Mouse (Mus musculus): ENCODE data around the gene Chst11.
A peak's percentile ranks its signal among the peaks of the same experiment; 100 is the strongest.

Chst11 gene

DNA sequence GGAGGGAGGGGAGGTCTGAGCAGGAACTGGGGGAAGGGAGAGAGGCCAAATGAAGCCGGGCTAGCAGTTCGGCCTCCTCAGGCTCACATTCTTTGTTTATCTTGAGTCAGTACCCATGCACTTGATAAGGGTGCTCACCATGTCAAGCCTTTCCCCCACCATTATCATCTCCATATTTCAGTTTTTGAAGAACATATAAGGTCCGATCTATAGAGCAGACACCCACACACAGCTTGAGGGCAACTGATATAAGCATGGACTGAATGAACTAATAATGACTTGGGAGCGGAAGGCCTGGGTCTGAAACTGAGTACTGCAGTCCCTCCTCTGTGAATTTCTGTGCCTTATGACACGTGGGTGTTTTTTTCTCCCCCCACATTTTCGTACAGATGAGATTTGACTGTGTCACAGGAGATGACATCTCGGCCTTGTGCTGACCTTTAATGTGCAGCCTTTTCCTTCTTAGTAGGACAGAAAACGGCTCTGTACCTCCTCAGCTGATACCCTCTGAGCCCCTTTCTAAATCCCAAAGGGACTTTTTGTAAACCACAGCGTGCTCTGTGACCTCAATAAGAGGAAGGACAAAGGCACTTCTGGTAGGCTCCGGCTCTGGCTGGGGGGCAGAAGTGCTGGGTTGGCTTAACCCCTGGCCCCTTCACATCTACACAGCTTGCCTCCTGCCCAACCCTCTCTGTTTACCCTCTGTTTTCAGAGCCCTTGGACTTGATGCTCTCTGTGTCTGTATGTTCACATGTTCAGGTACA, 6.6 kb downstream of the Chst11 start:
- no peak for DNase-seq (ENCODE audit: low spot score)

DNA sequence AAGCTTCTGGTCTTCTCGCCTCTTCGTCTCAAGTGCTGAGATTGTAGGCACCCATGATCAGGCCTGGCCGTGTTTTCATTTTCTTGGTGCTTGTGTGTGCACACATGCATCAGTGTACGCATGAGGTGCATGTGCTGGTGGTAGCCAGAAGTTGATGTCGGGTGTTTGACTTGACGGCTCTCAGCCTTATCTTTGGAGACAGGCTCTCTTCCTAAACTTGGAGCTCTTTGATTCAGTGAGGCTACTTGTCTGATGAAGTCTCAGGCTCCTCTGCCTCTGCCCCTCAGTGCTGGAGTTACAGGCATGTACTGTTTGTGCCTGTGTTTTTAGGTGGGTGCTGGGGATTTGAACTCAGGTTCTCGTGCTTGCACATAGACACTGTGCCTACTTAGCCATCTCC, 9.0 kb downstream of the Chst11 start:
- no peak for DNase-seq (ENCODE audit: low spot score)

DNA sequence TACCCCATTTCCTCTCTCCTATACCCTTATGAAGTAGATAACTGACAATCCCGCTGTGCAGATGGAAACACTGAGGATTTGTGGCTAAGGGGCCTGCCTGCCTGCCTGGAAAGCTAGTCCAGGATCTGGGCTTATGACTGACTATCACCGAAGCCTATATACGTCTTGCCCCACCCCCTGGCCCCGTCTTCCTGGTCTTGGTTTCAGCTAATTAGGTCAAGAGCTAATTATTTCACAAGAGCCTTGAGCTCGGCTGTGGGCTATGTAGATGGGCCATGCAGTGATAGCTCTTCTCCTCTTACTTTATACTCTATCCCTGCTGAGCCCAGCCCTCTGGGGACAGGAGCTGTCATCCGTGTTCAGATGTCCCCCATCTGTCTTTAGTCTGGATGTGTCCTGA, 12.2 kb downstream of the Chst11 start:
- DNase-seq (ENCODE audit: low spot score): no peak

DNA sequence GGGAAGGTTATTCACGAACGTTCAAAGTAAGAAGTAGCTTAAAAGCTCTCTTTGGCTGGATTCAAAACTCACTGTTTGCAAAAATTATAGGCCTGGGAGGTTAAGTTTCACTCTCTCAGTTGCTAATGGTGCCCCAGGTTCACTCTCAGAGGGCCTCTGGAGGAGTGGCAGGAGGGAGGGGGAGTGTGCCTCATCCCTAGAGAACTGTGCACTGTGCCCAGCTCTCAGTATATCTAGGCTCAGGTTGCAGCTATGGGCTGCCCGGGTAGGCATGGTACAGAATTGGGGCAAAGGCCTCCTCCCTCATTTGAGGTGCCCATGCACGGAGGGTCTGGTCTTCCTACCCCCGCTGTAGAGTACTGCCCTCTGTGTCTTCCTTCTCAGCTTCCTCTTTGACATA, 14.9 kb downstream of the Chst11 start:
- DNase-seq (ENCODE audit: low spot score): no peak

GRCm38 (mm10) chr10:83000721-83001120, 15.4 kb downstream of the Chst11 start:
- no peak for DNase-seq (ENCODE audit: low spot score)

GRCm38 (mm10) chr10:83003899-83004298, 18.6 kb downstream of the Chst11 start:
- no peak for DNase-seq (ENCODE audit: low spot score)

- DNase-seq (ENCODE audit: low spot score): peak; percentile 71
These were observed 19.1 kb downstream of the Chst11 start for GRCm38 (mm10) chr10:83004389-83004788.

DNA sequence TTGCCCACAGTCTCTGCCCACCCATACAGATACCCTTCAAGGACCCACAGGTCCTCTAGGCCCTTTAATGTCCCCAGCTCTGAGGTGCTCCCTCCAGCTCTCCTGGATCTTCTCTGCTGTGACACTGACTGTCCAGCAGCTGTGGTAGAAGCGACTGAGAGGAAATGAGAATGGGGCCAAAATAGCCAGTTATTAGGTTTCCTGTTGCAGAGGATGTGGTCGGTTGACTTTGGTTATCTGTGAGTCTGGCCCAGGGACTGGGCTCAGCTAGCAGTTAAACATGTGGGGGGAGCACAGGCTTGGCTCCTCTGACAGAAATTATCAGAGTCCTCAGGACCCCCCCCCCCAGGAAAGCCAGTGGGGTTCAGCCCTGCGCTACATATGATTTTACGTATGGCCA, 19.7 kb downstream of the Chst11 start:
- no peak for DNase-seq (ENCODE audit: low spot score)

DNA sequence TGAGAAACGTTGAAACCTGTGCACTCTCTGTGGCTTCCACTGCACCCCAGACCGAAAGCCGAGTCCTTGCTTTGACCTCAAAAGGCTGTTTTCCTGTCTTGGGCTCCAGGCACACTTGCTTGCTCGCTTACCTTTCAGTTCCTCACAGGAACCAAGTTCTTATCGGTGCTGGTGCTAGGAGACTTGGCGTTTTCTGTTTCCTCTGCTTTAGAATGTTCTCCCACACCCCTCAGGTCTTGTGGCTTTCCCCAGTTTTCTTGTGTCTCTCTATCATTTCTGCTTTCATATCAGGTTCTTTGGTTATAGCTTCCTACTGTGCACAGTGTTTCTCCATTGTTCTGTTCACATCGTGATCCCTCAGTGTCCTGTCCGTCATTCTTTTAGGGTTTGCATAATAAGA, 21.0 kb downstream of the Chst11 start:
- DNase-seq (ENCODE audit: low spot score): no peak

DNA sequence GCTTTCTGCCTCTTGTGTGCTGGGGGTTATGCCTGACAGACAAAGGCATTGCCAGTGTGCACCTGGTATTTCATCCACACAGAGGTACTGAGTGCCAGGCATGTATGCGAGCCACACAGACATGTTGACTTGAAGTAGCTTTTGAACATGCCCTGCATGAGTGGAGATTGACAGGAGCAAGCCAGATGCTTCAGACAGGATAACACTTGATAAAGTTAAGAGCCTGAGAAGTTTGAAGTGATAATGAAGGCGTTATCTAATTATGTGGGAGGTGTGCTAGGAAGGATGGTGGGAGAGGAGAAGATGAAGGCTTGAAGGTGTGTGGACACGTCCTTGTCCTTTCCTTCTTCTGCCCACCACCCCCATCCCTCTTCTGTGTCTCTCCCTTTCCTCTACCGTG, 28.7 kb downstream of the Chst11 start:
- no peak for DNase-seq (ENCODE audit: low spot score)

- DNase-seq (ENCODE audit: low spot score): no peak
These were observed 30.6 kb downstream of the Chst11 start for GRCm38 (mm10) chr10:83015919-83016318.

DNA sequence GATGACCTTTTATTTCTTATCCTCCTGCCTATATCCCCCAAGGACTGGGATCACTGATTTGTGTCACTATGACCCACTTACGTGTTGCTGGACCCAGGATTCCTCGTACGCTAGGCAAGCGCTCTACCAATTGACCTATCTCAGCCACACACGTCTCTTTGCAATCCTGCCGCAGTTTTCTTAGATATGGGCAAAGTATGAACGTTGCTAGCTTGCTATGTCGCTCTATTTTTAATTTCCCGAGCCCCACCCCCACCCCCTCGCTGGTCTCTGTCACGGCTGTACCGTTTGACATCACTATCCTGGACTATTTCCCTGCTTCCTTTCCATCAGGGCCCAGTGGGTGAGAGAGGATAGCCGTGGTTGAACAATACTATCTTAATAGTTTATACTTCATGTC, 31.5 kb downstream of the Chst11 start:
- no peak for DNase-seq (ENCODE audit: low spot score)

GRCm38 (mm10) chr10:83017760-83018498, 32.6 kb downstream of the Chst11 start:
- DNase-seq (ENCODE audit: low spot score): no peak

DNA sequence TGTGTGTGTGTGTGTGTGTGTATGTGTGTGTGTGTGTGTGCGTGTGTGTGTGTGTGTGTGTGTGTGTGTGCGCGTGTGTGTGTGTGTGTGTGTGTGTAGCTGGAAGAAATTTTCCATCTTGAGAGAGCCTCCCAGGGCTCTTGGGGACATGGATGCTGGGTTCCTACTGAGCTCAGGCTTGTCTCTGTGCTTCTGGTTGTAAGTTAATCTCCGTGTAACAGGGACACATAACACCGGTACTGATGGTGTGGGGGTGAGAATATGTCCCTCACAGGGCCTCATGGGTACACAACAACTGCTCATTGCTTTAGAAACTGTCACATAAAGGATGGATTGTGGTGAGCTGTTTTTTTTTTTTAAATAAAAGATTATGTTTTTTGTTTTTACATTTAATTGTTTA, 33.2 kb downstream of the Chst11 start:
- DNase-seq (ENCODE audit: low spot score): no peak

DNA sequence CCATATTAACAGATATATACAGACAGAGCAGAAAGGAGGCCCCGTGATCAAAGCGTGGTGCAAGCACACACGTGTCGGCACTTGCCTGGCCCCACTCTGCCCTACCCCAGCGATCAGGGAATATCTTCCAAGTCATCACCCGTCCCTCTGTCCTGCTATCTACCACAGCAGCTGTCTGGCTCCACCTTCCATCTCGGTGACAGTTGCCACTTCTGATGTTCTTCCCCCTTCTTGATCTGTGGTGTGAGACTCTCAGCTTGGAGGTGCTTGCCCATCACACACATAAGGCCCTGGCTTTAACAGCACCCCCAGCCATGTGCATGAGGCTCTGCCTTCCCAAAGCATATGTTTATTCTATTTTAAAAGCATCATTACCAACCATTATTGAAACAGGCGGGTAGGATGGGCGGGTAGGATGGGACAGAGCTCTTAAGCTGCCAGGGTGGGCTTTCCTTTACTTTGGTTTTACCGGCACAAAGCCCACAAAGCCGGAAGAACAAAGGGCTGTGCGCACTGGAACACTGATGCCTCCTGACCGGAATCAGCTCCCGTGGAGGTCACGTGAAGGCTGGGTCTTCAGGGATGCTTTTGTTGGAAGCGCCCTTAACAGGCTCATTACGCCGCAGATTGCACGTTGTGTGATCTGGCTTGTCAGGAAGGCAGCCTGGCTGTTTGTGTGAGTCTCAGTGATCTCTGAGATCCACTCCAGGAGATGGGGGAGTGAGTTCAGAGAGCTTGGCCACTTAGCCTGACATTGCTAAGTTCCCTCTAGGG, 34.4 kb downstream of the Chst11 start:
- DNase-seq (ENCODE audit: low spot score): no peak

- no peak for DNase-seq (ENCODE audit: low spot score)
These were observed 37.3 kb downstream of the Chst11 start for GRCm38 (mm10) chr10:83022616-83023015.

DNA sequence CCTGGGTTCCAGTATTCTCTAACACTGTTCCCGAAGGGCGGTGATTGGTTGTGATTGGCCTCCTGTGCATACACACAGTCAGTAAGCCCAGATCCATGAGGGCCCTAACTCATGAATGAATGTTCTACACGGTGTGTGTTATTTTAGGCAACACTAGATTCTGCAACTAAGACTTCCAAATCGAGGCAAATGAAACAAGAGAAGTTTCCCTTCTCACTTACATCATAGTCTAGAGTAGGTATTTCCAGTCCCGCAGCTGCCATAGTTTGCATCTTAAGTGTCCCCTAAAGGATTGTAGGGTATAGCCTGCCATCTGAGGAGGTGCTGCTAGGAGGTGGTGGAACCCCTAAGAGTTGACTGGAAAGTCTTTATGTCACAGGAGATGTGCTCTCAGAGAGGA, 40.9 kb downstream of the Chst11 start:
- DNase-seq (ENCODE audit: low spot score): no peak

GRCm38 (mm10) chr10:83027673-83028072, 42.4 kb downstream of the Chst11 start:
- DNase-seq (ENCODE audit: low spot score): no peak

GRCm38 (mm10) chr10:83030103-83030661, 44.9 kb downstream of the Chst11 start:
- no peak for DNase-seq (ENCODE audit: low spot score)

GRCm38 (mm10) chr10:83030928-83031327, 45.6 kb downstream of the Chst11 start:
- no peak for DNase-seq (ENCODE audit: low spot score)

GRCm38 (mm10) chr10:83031561-83031960, 46.3 kb downstream of the Chst11 start:
- DNase-seq (ENCODE audit: low spot score): no peak

- no peak for DNase-seq (ENCODE audit: low spot score)
These were observed 47.3 kb downstream of the Chst11 start for GRCm38 (mm10) chr10:83032559-83032958.
